Mouse (Mus musculus): ENCODE results near the gene Scrg1.
A peak's percentile ranks its signal among the peaks of the same experiment; 100 is the strongest.
"Not testable (repeated sequence)": the region's sequence is repeated elsewhere in the genome, so short reads cannot be mapped to it uniquely, and the experiment has no call there.

Gene Scrg1

DNA sequence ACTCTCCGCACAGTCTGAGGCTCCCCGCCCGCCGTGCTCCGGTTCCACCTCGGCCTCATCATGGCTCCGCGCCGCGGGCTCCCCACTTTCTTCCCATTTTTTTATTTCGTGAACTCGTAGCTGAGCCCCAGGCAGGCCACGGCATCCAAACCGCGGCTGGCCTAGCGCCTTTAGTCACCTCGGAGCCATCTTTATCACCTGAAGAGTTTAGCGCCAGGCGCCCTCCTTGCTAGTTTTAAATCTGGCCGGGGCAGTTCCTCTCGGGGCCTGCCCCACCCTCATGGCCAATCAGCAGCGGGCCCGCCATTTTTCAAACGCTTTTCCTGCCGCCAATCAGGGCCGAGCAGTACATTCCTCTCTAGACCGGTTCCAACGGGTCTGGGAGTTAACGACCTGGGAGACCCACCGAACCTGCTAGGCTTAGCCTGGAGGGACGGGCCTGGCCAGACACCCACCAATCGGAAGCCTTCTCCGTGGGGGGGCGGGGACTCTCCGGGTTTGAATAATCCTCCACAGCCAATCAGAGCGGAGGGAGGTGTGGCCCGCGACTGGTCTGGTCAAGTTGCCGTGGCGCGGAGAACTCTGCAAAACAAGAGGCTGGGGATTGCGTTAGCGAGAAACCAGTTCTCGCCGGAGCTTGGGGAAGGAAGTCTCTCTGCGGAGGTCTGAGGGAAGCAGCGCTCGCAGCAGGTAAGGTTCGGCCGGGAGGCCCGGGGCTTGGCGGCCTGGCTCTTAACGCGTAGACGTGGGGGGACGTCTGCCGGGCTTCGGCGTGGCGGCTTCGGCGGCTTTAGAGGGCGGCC, 55.8 kb downstream of the Scrg1 start, which contains the start of gene Hmgb2:
Gene Hmgb2 (plus strand): TSS at position 592 of the 803 bp plus-strand sequence.
- DNase-seq, result peak; percentile 98 to 99

DNA sequence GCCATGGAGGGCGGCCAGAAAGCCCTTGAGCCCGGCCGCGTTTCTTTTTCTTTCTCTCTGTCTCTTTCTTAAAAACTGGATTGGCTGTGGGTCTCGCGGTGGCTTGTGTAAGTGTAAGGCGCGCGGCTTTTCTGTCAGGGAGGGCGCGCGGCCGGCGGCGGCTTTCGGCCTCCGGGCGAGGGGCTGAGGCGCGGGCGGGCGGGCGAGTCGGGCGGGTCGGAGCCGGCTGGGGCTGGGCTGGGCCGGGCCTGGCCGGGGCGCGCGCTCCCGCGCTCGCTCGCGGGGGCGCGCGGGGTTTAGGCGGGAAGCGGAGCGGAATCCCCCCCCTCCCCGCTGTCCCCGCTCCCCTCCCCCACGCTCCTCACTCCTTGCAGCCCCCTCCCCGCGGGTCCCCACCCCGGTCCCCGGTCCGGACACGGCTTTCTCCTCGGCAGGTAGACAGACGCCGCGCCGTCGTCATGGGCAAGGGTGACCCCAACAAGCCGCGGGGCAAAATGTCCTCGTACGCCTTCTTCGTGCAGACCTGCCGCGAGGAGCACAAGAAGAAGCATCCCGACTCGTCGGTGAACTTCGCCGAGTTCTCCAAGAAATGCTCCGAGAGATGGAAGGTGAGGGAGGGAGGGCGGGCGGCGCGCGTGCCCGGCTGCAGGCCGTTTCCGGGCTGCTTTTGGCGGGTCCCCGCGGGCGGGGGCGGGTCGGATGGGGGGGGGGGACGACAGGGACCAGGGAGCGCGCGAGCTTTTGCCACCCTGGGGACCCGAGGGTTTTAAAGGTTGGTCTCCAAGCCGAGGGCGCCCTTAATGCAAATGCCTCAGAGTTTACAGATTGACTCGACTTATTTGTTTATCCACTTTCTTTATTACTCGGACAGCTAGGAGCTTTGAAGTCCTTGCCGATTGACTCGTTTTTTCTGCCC, 56.7 kb downstream of the Scrg1 start:
- peak; percentile 38 to 45 for DNase-seq

DNA sequence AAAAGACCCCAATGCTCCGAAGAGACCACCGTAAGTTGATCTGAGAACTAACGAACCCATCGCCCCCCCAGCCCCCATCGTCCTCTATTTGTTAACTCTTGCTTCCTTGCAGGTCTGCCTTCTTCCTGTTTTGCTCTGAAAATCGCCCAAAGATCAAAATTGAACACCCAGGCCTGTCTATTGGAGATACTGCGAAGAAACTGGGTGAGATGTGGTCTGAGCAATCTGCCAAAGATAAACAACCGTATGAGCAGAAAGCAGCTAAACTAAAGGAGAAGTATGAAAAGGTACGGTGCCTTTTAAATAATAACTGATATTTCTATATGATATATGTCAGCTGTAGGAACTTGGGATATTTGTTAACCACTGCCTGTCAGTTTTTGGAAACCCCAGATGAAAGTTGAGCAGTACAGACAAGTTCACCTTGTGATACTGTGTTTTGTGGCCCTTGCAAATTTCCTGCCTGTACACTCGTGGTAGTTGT, 57.5 kb downstream of the Scrg1 start:
- DNase-seq, result not testable (repeated sequence)

DNA sequence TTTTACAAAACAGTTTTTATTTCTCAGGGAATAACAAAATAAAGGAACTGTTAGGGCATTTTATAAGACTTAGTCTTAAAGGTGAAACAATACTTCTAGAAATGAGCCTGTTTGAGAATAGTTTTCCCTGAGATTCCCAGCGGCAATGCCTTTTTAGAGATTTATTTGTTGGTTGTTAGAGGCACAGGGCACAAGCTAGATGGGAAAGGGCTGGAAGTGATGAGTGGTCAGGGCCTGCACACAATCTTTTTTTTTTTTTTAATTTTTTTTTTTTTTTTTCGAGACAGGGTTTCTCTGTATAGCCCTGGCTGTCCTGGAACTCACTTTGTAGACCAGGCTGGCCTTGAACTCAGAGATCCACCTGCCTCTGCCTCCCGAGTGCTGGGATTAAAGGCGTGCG, 61.0 kb downstream of the Scrg1 start:
- DNase-seq, result not testable (repeated sequence)

DNA sequence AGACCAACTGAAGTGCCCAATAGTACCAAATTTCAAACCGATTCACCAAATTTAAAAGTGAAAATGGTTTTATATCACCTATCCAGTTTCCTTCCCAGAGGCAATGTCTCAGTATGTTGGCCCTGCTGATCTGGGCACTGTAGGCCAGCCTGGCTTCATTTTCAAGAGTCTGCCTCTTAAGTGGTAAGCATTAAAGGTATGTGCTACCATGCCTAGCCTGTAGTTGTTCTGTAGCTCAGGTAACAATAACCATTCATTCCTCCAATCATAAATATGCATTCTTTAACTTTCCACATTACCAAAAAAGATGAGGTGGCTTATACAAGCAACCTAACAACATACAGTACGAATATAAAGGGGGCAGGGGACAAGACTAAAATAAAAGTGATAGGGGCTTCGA, 62.0 kb downstream of the Scrg1 start:
- no peak for DNase-seq

DNA sequence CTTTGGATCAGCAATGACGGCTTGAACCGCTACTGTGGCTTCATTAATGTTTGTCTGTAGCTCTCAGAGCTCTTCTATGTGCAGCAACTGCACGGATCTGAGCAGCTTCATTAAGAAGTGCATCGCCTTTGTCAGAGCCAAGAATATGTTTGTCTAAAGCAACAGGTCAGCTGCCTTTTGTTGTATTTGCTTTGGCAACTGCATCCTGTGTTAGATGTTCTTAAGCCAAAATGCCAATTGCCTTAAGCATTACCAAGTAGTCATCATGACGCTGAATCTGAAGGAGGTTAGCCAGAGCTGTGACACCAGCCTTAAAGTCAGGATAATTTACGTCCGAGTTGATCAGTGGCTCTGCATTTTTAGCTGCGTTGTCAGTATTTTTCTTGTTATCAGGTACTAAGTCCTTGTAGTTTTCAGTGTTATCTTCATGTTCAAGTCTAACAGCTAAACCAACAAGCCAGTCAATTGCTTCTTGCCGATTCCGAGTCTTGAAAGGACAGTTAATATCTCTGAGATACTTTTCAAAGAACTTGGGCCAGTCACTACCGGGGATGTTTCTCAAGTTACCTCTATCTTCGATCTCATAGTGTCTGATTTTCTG, 64.6 kb downstream of the Scrg1 start:
- no peak for DNase-seq
